Mouse (Mus musculus) activated CD4-positive, CD25-positive, alpha-beta regulatory T cell, adult 9 weeks (primary cell): Measurements from ENCODE around the gene Capn6. TPM values are rescaled to one million over a fixed set of nuclear protein-coding genes. Genes with fewer than 3 reads are reported as not detected.

Source experiments
- polyA plus RNA-seq: library from polyadenylated mRNA; unstranded; fragments of 100-300 nt; shearing (Covaris generic); gene quantifications from one replicate; pipeline ENCODE4 v1.2.1, GENCODE M21; 2017

Capn6 gene
- polyA plus RNA-seq: not detected

GRCm38 (mm10) chrX:143827212-143827611 lies at the start of gene Capn6:
Gene Capn6, minus strand, starts transcription at chrX:143827414.

Other genes starting within 250 kb of the Capn6 start
- 0.10 TPM for gene Dcx, start 105.9 kb upstream of the Capn6 start, polyA plus RNA-seq